Mouse (Mus musculus) CH12.LX (cell line): ENCODE data around the gene Mmel1. TPM values are rescaled to one million over a fixed set of nuclear protein-coding genes. Genes with fewer than 3 reads are reported as not detected.
A peak's percentile ranks its signal among the peaks of the same experiment; 100 is the strongest.

Source experiments
- DNase-seq: peaks from one replicate; pipeline ENCODE4 v3.0.0-alpha.2; 2013; ENCODE audit errors: extremely low read depth
- H3K27ac ChIP-seq: 2 replicates; pipeline ENCODE4 v1.5.1; 2012; ENCODE audit warnings: low read depth, mild to moderate bottlenecking, control low read depth, moderate library complexity; ENCODE audit not compliant: insufficient read depth
- H3K27me3 ChIP-seq: replicated peaks from 2 replicates; pipeline ENCODE3; 2012; ENCODE audit warnings: inconsistent platforms
- H3K36me3 ChIP-seq, 2 experiments: replicated peaks in 1 of 2; 2 replicates each; pipeline versions ENCODE3 to v1.6.1; 2012; ENCODE audit warnings: inconsistent platforms in 1 of 2, low read length in 1 of 2, mild to moderate bottlenecking in 1 of 2, mixed read lengths in 1 of 2, moderate library complexity in 1 of 2; ENCODE audit not compliant: control insufficient read depth in 1 of 2, insufficient read depth in 1 of 2
- H3K4me1 ChIP-seq, 2 experiments: 2 replicates each; pipeline ENCODE4 v1.6.1; 2012; ENCODE audit warnings: inconsistent platforms in 1 of 2, moderate library complexity in 1 of 2; ENCODE audit not compliant: insufficient read depth in 2 of 2, control insufficient read depth in 1 of 2
- H3K4me2 ChIP-seq: 2 replicates; pipeline ENCODE4 v1.6.1; 2012; ENCODE audit warnings: low read depth, mild to moderate bottlenecking, control low read depth; ENCODE audit not compliant: poor library complexity, insufficient read depth, severe bottlenecking
- H3K4me3 ChIP-seq, 3 experiments: fragments of 150-350 bp in 1 of 3; sonication (generic) in 1 of 3; replicated peaks in 1 of 3; 2 replicates each; pipeline versions ENCODE3 to v1.5.1; 2011 to 2012; ENCODE audit warnings: low read depth in 2 of 3, low read length in 2 of 3, mild to moderate bottlenecking in 2 of 3, moderate library complexity in 2 of 3, control low read depth in 1 of 3, improper control_type of control experiment in 1 of 3, inconsistent platforms in 1 of 3, mixed read lengths in 1 of 3; ENCODE audit not compliant: poor library complexity in 1 of 3
- H3K79me2 ChIP-seq: replicated peaks from 2 replicates; pipeline ENCODE4 v1.6.1; 2012; ENCODE audit warnings: mild to moderate bottlenecking, moderate library complexity; ENCODE audit not compliant: control insufficient read depth, poor library complexity, insufficient read depth, severe bottlenecking; ENCODE audit errors: extremely low read depth
- H3K9ac ChIP-seq: 2 replicates; pipeline ENCODE4 v1.6.1; 2012; ENCODE audit warnings: low read depth, mild to moderate bottlenecking, control low read depth, moderate library complexity; ENCODE audit not compliant: insufficient read depth
- H3K9me3 ChIP-seq: replicated peaks from 2 replicates; pipeline ENCODE3; 2012; ENCODE audit warnings: low read length, inconsistent platforms, mixed read lengths
- BHLHE40 ChIP-seq: IDR thresholded peaks from 2 replicates; pipeline ENCODE4 v1.6.1; 2011; ENCODE audit warnings: mild to moderate bottlenecking, low read depth, low read length, improper control_type of control experiment
- CHD1 ChIP-seq: IDR thresholded peaks from 2 replicates; pipeline ENCODE4 v1.6.1; 2012; ENCODE audit warnings: low read depth, low read length, improper control_type of control experiment, inconsistent platforms
- CHD2 ChIP-seq: IDR thresholded peaks from 2 replicates; pipeline ENCODE4 v1.6.1; 2011; ENCODE audit warnings: low read length, improper control_type of control experiment
- CTCF ChIP-seq, 2 experiments: IDR thresholded peaks in 1 of 2; conservative IDR thresholded peaks in 1 of 2; 2 replicates each; pipeline ENCODE4 v1.5.1; 2011 to 2012; ENCODE audit warnings: low read depth in 2 of 2, low read length in 2 of 2, improper control_type of control experiment in 1 of 2, inconsistent platforms in 1 of 2, mild to moderate bottlenecking in 1 of 2, moderate library complexity in 1 of 2
- ELF1 ChIP-seq: IDR thresholded peaks from 2 replicates; pipeline ENCODE4 v1.6.1; 2014; ENCODE audit warnings: low read depth, mild to moderate bottlenecking, inconsistent platforms, low read length, improper control_type of control experiment
- EP300 ChIP-seq: IDR thresholded peaks from 2 replicates; pipeline ENCODE4 v1.6.1; 2011; ENCODE audit warnings: low read length, improper control_type of control experiment
- ETS1 ChIP-seq: conservative IDR thresholded peaks from 2 replicates; pipeline ENCODE4 v1.6.1; 2012; ENCODE audit warnings: low read depth, mild to moderate bottlenecking, inconsistent platforms, low read length, improper control_type of control experiment, moderate library complexity
- IRF4 ChIP-seq: IDR thresholded peaks from 2 replicates; pipeline ENCODE4 v1.6.1; 2014; ENCODE audit warnings: low read depth, mild to moderate bottlenecking, inconsistent platforms, low read length, improper control_type of control experiment
- JUN ChIP-seq: IDR thresholded peaks from 2 replicates; pipeline ENCODE4 v1.6.1; 2011; ENCODE audit warnings: low read depth, mild to moderate bottlenecking, low read length, improper control_type of control experiment, moderate library complexity; ENCODE audit not compliant: insufficient read depth
- JUND ChIP-seq: conservative IDR thresholded peaks from 2 replicates; pipeline ENCODE4 v1.6.1; 2011; ENCODE audit warnings: low read depth, low read length, improper control_type of control experiment
- KAT2A ChIP-seq: IDR thresholded peaks from 2 replicates; pipeline ENCODE4 v1.6.1; 2012; ENCODE audit warnings: low read length, improper control_type of control experiment, inconsistent platforms; ENCODE audit not compliant: insufficient replicate concordance
- MAFK ChIP-seq: IDR thresholded peaks from 2 replicates; pipeline ENCODE4 v1.6.1; 2011; ENCODE audit warnings: low read length, improper control_type of control experiment; ENCODE audit not compliant: insufficient replicate concordance
- MAX ChIP-seq: IDR thresholded peaks from 2 replicates; pipeline ENCODE4 v1.6.1; 2011; ENCODE audit warnings: low read length, improper control_type of control experiment
- MAZ ChIP-seq: IDR thresholded peaks from 2 replicates; pipeline ENCODE4 v1.6.1; 2012; ENCODE audit warnings: low read depth, mild to moderate bottlenecking, inconsistent platforms, low read length, improper control_type of control experiment, moderate library complexity
- MXI1 ChIP-seq: IDR thresholded peaks from 2 replicates; pipeline ENCODE4 v1.6.1; 2011; ENCODE audit warnings: mild to moderate bottlenecking, low read depth, low read length, improper control_type of control experiment
- NELFE ChIP-seq: IDR thresholded peaks from 2 replicates; pipeline ENCODE4 v1.6.1; 2011; ENCODE audit warnings: low read depth, low read length, improper control_type of control experiment
- NRF1 ChIP-seq: IDR thresholded peaks from 2 replicates; pipeline ENCODE4 v1.6.1; 2014; ENCODE audit warnings: low read depth, mild to moderate bottlenecking, inconsistent platforms, low read length, improper control_type of control experiment, moderate library complexity
- POLR2A ChIP-seq: IDR thresholded peaks from 2 replicates; pipeline ENCODE4 v1.6.1; 2011; ENCODE audit warnings: low read depth, mild to moderate bottlenecking, improper control_type of control experiment, low read length
- POLR2AphosphoS2 ChIP-seq: IDR thresholded peaks from 2 replicates; pipeline ENCODE4 v1.6.1; 2011; ENCODE audit warnings: low read depth, low read length, improper control_type of control experiment
- RAD21 ChIP-seq: IDR thresholded peaks from 2 replicates; pipeline ENCODE4 v1.6.1; 2011; ENCODE audit warnings: low read depth, mild to moderate bottlenecking, low read length, improper control_type of control experiment, moderate library complexity
- RCOR1 ChIP-seq: conservative IDR thresholded peaks from 2 replicates; pipeline ENCODE4 v1.6.1; 2012; ENCODE audit warnings: low read depth, mild to moderate bottlenecking, inconsistent platforms, low read length, improper control_type of control experiment
- SMC3 ChIP-seq: IDR thresholded peaks from 2 replicates; pipeline ENCODE4 v1.6.1; 2011; ENCODE audit warnings: low read depth, low read length, improper control_type of control experiment
- TBP ChIP-seq: conservative IDR thresholded peaks from 2 replicates; pipeline ENCODE4 v1.6.1; 2011; ENCODE audit warnings: low read depth, low read length, improper control_type of control experiment
- USF1 ChIP-seq: IDR thresholded peaks from 2 replicates; pipeline ENCODE4 v1.6.1; 2014; ENCODE audit warnings: low read depth, mild to moderate bottlenecking, inconsistent platforms, low read length, improper control_type of control experiment
- ZC3H11A ChIP-seq: IDR thresholded peaks from 2 replicates; pipeline ENCODE4 v1.6.1; 2012; ENCODE audit warnings: low read depth, mild to moderate bottlenecking, inconsistent platforms, low read length, improper control_type of control experiment
- ZNF384 ChIP-seq: IDR thresholded peaks from 2 replicates; pipeline ENCODE4 v1.6.1; 2012; ENCODE audit warnings: low read depth, low read length, improper control_type of control experiment, inconsistent platforms
- dilution Hi-C: fragments of 300-500 bp; cut with MboI; formaldehyde crosslinking; loops from 2 replicates; pipeline ENCODE4 v1.14.3; 2020; ENCODE audit warnings: low sequenced_read_pairs; ENCODE audit not compliant: extremely low pct_unique_long_range_greater_than_20kb, extremely low pct_ligation_motif_present
- in situ Hi-C: fragments of 300-500 bp; cut with MboI; formaldehyde crosslinking; loops from 3 replicates; pipeline ENCODE4 v1.14.3; 2019; ENCODE audit warnings: low sequenced_read_pairs, low pct_ligation_motif_present, low pct_unique_long_range_greater_than_20kb, mixed read lengths
- polyA plus RNA-seq: library from polyadenylated mRNA; unstranded; fragments of >175 nt; gene quantifications from 2 replicates; pipeline ENCODE4 v1.2.1, GENCODE M21; 2012; ENCODE audit warnings: low read depth; ENCODE audit not compliant: insufficient read length
- total RNA-seq, 2 experiments: library from RNA; depleted of rRNA; stranded (reverse); fragments of 300-350 nt in 1 of 2; fragments of >200 nt in 1 of 2; gene quantifications; 2 replicates each; pipeline ENCODE4 v1.2.3; 2012 to 2014

The Mmel1 gene
- total and polyA plus RNA-seq, 3 experiments, result 0.70 to 3.9 (median 2.0) TPM

GRCm38 (mm10) chr4:154837170-154837569, 32.2 kb upstream of the Mmel1 start, which contains the start of gene Ttc34:
TSS of gene Ttc34 (plus strand) at chr4:154837459.
- in situ Hi-C loops, result no loop called here

GRCm38 (mm10) chr4:154838741-154839140, 30.6 kb upstream of the Mmel1 start:
- Histone ChIP-seq H3K27ac (no peak overlapping the region), H3K4me1 (no peaks in the 10 kb centered on the region)
- TF ChIP-seq NRF1 (no peak), ZC3H11A (no peak), MAFK (no peak), RCOR1 (no peak), CHD2 (no peak), IRF4 (no peak), MAZ (no peak), JUND (no peak), ELF1 (no peak), ETS1 (no peak), JUN (no peak), MXI1 (no peak)

More at GRCm38 (mm10) chr4:154837170-154837569, 32.2 kb upstream of the Mmel1 start, which contains the start of gene Ttc34:
- H3K36me3 ChIP-seq, result no peaks in the 10 kb centered on the region
- H3K27me3 ChIP-seq, result peaks cover 30% of the 10 kb centered on the region
- no peaks in the 10 kb centered on the region for H3K79me2 ChIP-seq
- no peak within 1 kb of the TSS for H3K4me2 ChIP-seq
- H3K4me3 ChIP-seq, result no peak within 1 kb of the TSS
- peaks cover 4% of the 10 kb centered on the region for H3K9me3 ChIP-seq
- TF ChIP-seq JUND, result no peak
- TF ChIP-seq NELFE, result no peak
- TF ChIP-seq MAX, result no peak
- TF ChIP-seq CTCF (conservative IDR thresholded peaks at IDR 0.05 in 1 of 2, IDR thresholded peaks at IDR 0.05 in 1 of 2; ENCODE audit: low read depth in 2 of 2, low read length in 2 of 2), result peak; percentile 59 to 72
- no peak for TF ChIP-seq ZNF384
- no peak for TF ChIP-seq MAZ
- no peak for TF ChIP-seq CHD2
- TF ChIP-seq BHLHE40, result no peak
- no peak for TF ChIP-seq EP300
- no peak for TF ChIP-seq POLR2A
- no peak for TF ChIP-seq ZC3H11A
- no peak for TF ChIP-seq JUN
- no peak for TF ChIP-seq KAT2A
- TF ChIP-seq RAD21, result peak; percentile 23
- TF ChIP-seq POLR2AphosphoS2, result no peak
- no peak for TF ChIP-seq CHD1
- no peak for TF ChIP-seq USF1
- TF ChIP-seq ELF1, result no peak
- TF ChIP-seq SMC3, result peak; percentile 58
- no peak for TF ChIP-seq TBP
- H3K4me1 ChIP-seq, result no peaks in the 10 kb centered on the region
- DNase-seq, result peak; percentile 38
- no peak within 1 kb of the TSS for H3K27ac ChIP-seq
- no peak within 1 kb of the TSS for H3K9ac ChIP-seq
- dilution Hi-C loops, result no loop called here

More at GRCm38 (mm10) chr4:154838741-154839140, 30.6 kb upstream of the Mmel1 start:
- no peak overlapping the region for H3K4me3 ChIP-seq
- DNase-seq, result no peak
- peaks cover 4% of the 10 kb centered on the region for H3K9me3 ChIP-seq
- no peaks in the 10 kb centered on the region for H3K36me3 ChIP-seq
- H3K9ac ChIP-seq, result no peak overlapping the region
- in situ Hi-C loops, result no loop called here
- dilution Hi-C loops, result no loop called here
- no peaks in the 10 kb centered on the region for H3K79me2 ChIP-seq
- H3K4me2 ChIP-seq, result no peak overlapping the region
- peaks cover 16% of the 10 kb centered on the region for H3K27me3 ChIP-seq
